Mouse (Mus musculus): Measurements from ENCODE around the gene Pan3. TPM values are rescaled to one million over a fixed set of nuclear protein-coding genes. Genes with fewer than 3 reads are reported as not detected.

The Pan3 gene
- polyA plus RNA-seq, 1 experiment from 2014 or later = 44.7 TPM

- H3K27me3 ChIP-seq (ENCODE audit: control insufficient read depth, insufficient read depth, low read length) = no peaks in the 10 kb centered on the region
- ATAC-seq (replicated peaks; ENCODE audit: extremely low read depth, insufficient read depth, low FRiP score) = no peak
- no peak overlapping the region for H3K9ac ChIP-seq (ENCODE audit: low read length)
- WGBS = 27% methylated on average over 14 of the region's 14 CpGs
- H3K4me3 ChIP-seq (ENCODE audit: low read length) = peak overlapping the region; percentile 34
- no peaks in the 10 kb centered on the region for H3K36me3 ChIP-seq (ENCODE audit: control insufficient read depth, insufficient read depth)
- no peak overlapping the region for H3K27ac ChIP-seq (ENCODE audit: low read length)
- H3K9me3 ChIP-seq (replicated peaks; ENCODE audit: control insufficient read depth, low read length) = no peaks in the 10 kb centered on the region
- H3K4me2 ChIP-seq (ENCODE audit: low read depth, low read length) = peak overlapping the region; percentile 53
- peaks cover 2% of the 10 kb centered on the region; the same call in 1 of the 2 replicates for H3K4me1 ChIP-seq (ENCODE audit: control insufficient read depth, insufficient read depth, low read length)
Observed at GRCm38 (mm10) chr5:147583702-147584298, 153.8 kb downstream of the Pan3 start.

DNA sequence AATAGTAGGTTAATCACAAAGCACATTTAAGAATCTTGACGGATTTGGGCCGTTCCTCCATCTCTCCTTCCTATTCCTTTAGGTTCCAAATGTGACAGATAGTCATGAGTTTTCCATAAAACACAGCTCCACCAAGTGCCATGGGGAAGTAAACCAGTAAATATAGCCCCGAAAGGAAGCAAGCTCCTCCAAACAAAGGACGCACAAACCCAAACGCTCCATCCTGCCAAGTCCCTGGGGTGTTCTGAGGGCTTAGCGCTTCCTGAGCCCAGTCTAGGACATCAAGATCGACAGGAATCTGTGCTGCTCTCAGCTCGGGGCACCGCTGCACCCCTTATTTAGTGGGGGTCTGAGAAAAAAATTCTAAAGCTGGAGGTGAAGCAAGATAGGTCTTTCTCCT is 154.7 kb downstream of the Pan3 start:
- Histone ChIP-seq H3K9me3 (replicated peaks; ENCODE audit: control insufficient read depth, low read length) (no peaks in the 10 kb centered on the region), H3K36me3 (ENCODE audit: control insufficient read depth, insufficient read depth) (no peaks in the 10 kb centered on the region), H3K27ac (ENCODE audit: low read length) (peak overlapping the region; percentile 59), H3K4me1 (ENCODE audit: control insufficient read depth, insufficient read depth, low read length) (peaks cover 2% of the 10 kb centered on the region; the same call in 1 of the 2 replicates), H3K9ac (ENCODE audit: low read length) (no peak overlapping the region), H3K4me2 (ENCODE audit: low read depth, low read length) (no peak overlapping the region), H3K27me3 (ENCODE audit: control insufficient read depth, insufficient read depth, low read length) (no peaks in the 10 kb centered on the region), H3K4me3 (ENCODE audit: low read length) (no peak overlapping the region)
- 59% methylated on average over 9 of the region's 9 CpGs for WGBS
- ATAC-seq (replicated peaks; ENCODE audit: extremely low read depth, insufficient read depth, low FRiP score) = no peak

DNA sequence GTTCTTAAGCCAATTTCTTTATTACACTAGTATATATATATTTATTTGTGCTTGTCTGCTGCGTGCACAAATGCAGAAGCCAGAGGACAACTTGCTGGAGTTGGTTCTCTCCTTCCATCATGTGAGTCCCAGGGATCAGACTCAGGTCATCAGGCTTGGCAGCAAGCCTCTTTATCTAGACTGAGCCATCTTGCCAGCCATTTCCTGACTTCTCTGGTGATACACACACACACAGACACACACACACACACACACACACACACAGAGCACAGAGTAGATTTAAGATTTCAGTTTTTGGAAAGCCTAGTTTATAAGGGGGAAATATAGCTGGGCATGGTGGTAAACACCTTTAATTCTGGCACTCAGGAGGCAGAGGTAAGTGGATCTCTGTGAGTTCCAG is 155.1 kb downstream of the Pan3 start:
- Histone ChIP-seq H3K4me3 (ENCODE audit: low read length) (no peak overlapping the region), H3K27ac (ENCODE audit: low read length) (peak overlapping the region; percentile 45), H3K27me3 (ENCODE audit: control insufficient read depth, insufficient read depth, low read length) (no peaks in the 10 kb centered on the region), H3K36me3 (ENCODE audit: control insufficient read depth, insufficient read depth) (no peaks in the 10 kb centered on the region), H3K9me3 (replicated peaks; ENCODE audit: control insufficient read depth, low read length) (no peaks in the 10 kb centered on the region), H3K9ac (ENCODE audit: low read length) (no peak overlapping the region), H3K4me1 (ENCODE audit: control insufficient read depth, insufficient read depth, low read length) (peaks cover 2% of the 10 kb centered on the region; the same call in 1 of the 2 replicates), H3K4me2 (ENCODE audit: low read depth, low read length) (no peak overlapping the region)
- WGBS = 56% methylated on average over 1 of the region's 1 CpGs
- no peak for ATAC-seq (replicated peaks; ENCODE audit: extremely low read depth, insufficient read depth, low FRiP score)

DNA sequence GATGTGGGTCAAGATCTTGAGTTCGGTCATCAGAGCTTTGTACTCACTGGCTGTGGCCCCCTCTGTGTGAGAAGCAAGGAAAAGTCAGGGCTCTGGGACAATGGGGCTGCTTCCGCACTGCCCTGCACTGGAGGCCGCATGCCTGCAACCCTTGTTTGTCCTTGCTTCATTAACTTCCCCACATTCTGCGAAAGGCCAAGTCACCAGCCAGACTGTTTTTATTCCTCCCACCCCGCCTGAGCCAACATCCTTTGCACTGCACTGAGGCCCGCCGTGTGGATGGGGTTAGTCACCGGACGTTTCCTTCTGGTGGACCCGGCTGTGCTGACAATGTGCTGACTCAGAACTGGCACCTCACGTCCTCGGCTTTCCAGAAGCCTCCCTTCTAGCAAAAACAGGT is 159.9 kb downstream of the Pan3 start:
- no peaks in the 10 kb centered on the region for H3K27me3 ChIP-seq (ENCODE audit: control insufficient read depth, insufficient read depth, low read length)
- ATAC-seq (replicated peaks; ENCODE audit: extremely low read depth, insufficient read depth, low FRiP score) = peak; percentile 79
- no peak overlapping the region for H3K4me2 ChIP-seq (ENCODE audit: low read depth, low read length)
- H3K27ac ChIP-seq (ENCODE audit: low read length) = peak overlapping the region; percentile 54
- 0 out of 2 replicates have a peak, but pooled peaks cover 2% of the 10 kb centered on the region for H3K4me1 ChIP-seq (ENCODE audit: control insufficient read depth, insufficient read depth, low read length)
- no peak overlapping the region for H3K9ac ChIP-seq (ENCODE audit: low read length)
- H3K36me3 ChIP-seq (ENCODE audit: control insufficient read depth, insufficient read depth) = no peaks in the 10 kb centered on the region
- H3K9me3 ChIP-seq (replicated peaks; ENCODE audit: control insufficient read depth, low read length) = no peaks in the 10 kb centered on the region
- no peak overlapping the region for H3K4me3 ChIP-seq (ENCODE audit: low read length)
- 39% methylated on average over 12 of the region's 12 CpGs for WGBS

- Histone ChIP-seq H3K27me3 (ENCODE audit: control insufficient read depth, insufficient read depth, low read length) (no peaks in the 10 kb centered on the region), H3K36me3 (ENCODE audit: control insufficient read depth, insufficient read depth) (no peaks in the 10 kb centered on the region), H3K9ac (ENCODE audit: low read length) (no peak overlapping the region), H3K4me1 (ENCODE audit: control insufficient read depth, insufficient read depth, low read length) (peaks cover 3% of the 10 kb centered on the region; the same call in 1 of the 2 replicates), H3K9me3 (replicated peaks; ENCODE audit: control insufficient read depth, low read length) (no peaks in the 10 kb centered on the region), H3K27ac (ENCODE audit: low read length) (no peak overlapping the region), H3K4me2 (ENCODE audit: low read depth, low read length) (no peak overlapping the region), H3K4me3 (ENCODE audit: low read length) (no peak overlapping the region)
- ATAC-seq (replicated peaks; ENCODE audit: extremely low read depth, insufficient read depth, low FRiP score) = no peak
- 53% methylated on average over 16 of the region's 16 CpGs for WGBS
Observed at GRCm38 (mm10) chr5:147597825-147598224, 167.9 kb downstream of the Pan3 start.

Other genes starting within 250 kb of the Pan3 start
- gene Gsx1, start 241.5 kb upstream of the Pan3 start, polyA plus RNA-seq (2015; fragmentation: Nextera tagmentation; extraction: Ambion mirVana) = not detected in 2 replicates
- gene Pdx1, start 160.2 kb upstream of the Pan3 start, polyA plus RNA-seq (2015; fragmentation: Nextera tagmentation; extraction: Ambion mirVana) = not detected in 2 replicates
- 0.47 TPM in 1 of 2 replicates, not detected in the other for gene Cdx2, start 122.9 kb upstream of the Pan3 start, polyA plus RNA-seq (2015; fragmentation: Nextera tagmentation; extraction: Ambion mirVana)
- gene Urad, start 107.7 kb upstream of the Pan3 start, polyA plus RNA-seq (2015; fragmentation: Nextera tagmentation; extraction: Ambion mirVana) = not detected in 2 replicates
- 0.26 and 0.37 TPM in 2 replicates for gene Flt3, start 29.7 kb upstream of the Pan3 start, polyA plus RNA-seq (2015; fragmentation: Nextera tagmentation; extraction: Ambion mirVana)

Measured in heart, embryonic 16.5 days (tissue).